Mouse (Mus musculus) retina, embryonic 14.5 days (tissue): ENCODE results near the gene Hoxa6.
A peak's percentile ranks its signal among the peaks of the same experiment; 100 is the strongest.

ENCODE experiments used
- DNase-seq: peaks from one replicate; pipeline ENCODE4 v3.0.0-alpha.2; 2015; ENCODE audit warnings: low spot score

The Hoxa6 gene

DNA sequence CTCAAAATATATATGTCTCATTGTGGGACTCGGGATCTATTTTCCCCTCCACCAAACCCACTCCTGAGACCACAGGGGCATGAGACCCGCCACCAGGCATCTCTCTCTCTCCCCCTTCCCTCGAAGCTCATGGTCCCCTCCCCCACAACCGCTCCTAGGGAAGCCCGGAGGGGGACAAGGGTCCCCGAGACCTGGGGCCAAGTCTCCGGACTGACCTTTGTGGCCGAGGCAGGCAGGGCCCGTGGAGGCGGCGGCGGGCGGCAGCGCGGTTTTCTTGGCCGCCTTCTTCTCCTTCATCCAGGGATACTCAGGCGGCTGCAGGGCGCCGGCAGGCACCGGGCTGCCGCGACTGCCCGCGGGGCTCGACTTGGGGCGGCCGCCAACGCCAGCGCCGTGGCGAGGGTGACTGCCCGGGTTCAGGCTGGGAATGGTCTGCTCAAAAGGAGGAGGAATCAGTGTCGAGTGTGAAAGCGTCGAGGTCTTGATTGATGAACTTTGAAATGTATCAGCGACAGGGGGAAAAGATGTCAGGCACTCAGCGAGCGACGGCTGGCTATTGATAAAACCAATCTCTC, 44.4 kb downstream of the Hoxa6 start:
- peak; percentile 44 for DNase-seq

DNA sequence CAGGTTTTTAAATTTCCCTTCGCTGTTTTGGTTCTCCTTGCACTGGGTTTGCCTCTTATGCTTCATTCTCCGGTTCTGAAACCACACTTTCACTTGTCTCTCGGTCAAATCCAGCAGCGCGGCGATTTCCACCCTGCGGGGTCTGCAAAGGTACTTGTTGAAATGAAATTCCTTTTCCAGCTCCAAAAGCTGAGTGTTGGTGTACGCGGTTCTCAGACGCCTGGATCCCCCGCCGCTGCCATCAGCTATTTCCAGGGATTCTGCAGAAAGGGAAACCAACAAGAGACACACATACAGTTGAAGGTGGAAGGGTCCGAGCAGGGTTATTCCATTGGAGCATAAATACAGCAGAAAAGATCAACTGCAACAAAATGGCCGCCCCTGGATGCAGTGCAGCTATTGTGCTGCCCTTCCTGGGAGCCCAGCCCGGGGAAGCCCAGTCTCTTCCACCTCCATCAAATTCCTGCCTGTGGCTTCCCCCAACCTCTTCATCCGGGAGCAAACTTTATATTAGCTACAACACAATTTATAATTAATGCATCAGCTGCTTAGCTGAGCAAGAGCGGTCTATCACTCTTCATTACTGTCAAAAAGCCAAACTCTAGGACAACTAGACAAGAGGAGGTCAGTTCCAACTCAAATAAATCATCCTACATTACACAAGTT, 45.0 kb downstream of the Hoxa6 start:
- peak; percentile 45 for DNase-seq

DNA sequence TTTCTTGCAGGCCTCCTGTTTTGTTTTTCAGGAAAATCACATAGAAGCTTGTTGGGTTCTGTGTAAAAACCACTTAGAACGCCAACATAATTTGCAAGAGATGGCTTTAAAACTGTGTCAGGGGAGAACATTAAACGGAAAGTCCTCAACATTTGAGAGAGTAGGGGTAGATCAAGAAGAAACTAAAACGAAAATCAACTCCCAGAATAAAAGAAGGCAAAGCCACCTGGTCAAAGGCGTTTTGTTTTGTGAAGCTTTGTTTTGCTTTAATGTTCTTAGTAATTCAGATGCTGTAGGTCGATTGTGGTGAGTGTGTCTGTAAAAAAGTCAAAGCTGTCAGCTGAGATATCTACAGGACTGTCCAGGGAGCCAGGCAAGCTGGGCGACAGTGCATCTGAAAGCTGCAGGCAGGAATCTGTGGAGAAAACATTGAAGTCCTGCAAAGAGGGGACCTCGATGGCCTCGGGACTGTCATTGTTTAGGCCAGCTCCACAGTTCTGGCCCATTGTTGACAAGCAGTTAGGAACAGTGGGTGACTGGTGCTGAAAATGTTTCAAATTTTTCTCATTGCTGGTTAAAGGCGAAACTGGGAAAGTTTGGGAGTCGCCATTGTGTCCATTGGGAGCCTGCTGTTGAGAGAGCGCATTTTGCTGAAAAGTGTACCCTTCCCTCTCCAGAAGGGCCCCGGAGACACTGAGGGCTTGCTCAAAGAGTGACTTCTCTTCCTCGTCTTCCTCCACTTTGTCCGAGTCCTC, 45.7 kb downstream of the Hoxa6 start:
- DNase-seq = peak; percentile 52

DNA sequence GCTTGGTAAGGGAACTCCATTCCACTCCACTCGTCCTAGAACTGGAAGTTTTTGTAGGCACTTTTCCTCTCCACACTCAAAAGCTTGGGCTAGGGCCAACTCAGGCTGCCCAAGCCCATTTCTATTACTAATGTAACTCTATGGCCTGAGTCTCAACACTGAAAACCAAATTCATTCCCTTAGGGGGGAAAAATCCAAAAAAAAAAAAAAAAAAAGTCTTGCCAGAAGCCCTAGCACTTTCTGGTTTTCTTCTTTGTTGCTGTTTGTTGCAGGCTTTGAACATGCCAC, 46.5 kb downstream of the Hoxa6 start:
- DNase-seq = no peak

DNA sequence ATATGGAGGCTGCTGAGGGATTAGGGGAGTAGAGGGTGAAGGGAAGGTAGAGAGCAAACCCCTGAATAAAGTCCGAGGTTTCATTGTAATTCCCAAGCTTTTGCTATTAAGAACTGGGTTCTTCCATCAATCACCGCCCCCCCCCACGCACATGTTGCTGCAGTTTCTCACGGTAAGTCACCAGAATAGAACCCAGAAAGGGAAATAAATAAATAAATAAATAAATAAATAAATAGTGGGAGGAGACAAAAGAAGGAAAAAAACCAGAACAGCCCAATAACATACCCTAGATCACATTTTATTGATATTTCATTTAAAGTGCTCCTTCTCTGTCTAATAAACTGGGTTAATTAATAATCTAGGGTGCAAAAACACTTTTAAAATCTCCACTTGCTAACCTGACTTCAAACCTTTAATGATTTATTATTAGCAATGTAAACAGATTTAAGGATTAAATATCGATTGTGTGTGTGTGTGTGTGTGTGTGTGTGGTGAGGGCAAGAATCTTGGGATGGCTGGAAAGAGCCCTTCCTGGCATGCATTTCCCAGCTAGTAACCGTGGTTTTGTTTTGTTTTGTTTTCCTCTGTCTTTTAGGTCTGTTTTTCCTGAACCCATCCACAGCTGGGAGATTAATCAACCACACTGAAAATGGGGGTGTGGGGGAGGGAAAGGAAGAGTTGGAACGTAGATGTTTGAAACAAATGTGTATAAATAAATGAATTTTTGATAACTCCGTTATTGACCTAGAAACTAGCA, 47.0 kb downstream of the Hoxa6 start:
- peak; percentile 46 for DNase-seq

DNA sequence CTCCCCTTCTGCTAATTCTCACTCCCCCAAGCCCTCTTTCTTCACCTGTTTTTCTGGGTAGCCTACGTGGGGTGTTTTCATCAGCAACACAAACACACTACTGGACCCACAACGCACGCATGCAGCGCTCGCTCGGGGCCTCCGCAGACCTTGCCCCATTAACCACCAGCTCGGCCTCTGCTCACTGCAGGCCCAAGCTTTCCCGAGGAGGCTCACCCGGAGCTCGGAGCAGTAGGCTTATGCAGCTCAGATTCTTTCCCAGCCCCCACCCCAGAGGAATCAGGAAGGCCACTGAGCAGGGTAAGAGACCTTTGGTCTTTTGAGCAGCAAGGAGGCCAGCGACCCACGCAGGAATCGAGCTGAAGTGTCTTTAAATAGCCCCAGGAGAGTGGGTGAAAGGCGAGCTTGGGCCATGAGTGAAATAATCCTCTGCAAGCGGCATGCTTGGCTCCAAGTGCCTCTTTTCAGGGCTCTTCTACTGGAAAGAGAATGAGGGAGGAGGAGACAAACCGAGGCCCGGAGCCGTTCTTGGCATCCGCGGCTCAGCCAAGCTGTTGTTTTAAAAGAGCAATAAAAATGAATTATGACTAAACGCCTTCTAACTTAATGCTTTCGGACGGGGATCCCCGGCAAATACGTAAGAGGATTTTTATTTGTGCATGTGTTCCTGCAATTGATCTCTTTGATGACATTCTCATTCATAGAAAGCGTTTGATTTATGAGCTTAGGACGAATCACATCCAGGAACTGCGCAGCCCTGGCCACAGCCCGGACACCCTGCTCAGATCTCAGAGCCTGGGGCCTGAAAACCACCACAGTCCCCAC, 47.8 kb downstream of the Hoxa6 start:
- DNase-seq = peak; percentile 38

DNA sequence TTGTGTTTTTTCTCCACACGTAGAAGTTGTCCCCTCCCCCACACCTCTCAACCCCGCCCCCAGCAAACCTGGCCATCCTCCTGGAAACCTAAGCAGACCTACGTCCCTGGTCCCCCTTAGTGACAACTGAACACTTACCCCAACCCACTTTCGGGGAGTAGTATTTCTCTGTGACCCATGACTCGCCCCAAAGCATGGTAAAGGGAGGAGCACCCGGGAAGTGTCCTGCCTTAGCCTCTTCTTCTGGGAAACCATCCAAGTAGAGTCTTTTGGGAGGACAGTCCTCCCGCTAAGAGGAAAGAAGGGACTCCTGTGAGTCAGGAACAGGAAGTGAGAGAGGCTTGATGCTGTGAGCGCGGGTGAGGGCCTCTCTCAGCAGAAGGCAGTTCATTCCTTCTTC, 48.5 kb downstream of the Hoxa6 start:
- peak; percentile 10 for DNase-seq

DNA sequence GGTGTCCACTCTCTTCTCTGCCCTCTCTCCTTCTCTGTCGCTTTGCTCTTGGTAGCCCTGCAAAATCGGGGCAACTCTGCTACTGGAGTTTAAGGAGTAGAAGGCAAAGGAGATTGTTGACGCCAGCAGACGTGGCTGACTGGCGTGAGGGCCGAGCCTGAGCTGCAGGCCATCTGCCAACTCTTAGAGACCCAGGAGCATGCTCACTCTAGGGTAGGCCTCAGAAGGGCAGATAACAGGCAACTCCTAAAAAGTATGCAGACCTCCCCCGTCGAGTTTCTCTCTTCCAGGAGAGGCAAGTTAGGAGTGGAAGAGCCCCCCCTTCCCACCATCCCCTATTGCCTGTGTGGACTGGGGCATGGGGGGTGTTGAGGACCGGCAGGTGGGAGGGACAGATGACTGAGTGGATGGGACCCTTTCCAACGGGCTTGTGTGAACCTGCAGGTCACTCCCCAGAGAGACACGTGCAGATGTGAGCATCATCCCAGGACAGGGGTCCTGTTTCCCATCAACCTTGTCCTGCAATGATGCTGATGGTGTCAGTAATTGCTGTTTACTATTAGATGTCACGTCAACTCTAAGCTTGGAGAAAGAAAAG, 49.3 kb downstream of the Hoxa6 start:
- DNase-seq = peak; percentile 15

DNA sequence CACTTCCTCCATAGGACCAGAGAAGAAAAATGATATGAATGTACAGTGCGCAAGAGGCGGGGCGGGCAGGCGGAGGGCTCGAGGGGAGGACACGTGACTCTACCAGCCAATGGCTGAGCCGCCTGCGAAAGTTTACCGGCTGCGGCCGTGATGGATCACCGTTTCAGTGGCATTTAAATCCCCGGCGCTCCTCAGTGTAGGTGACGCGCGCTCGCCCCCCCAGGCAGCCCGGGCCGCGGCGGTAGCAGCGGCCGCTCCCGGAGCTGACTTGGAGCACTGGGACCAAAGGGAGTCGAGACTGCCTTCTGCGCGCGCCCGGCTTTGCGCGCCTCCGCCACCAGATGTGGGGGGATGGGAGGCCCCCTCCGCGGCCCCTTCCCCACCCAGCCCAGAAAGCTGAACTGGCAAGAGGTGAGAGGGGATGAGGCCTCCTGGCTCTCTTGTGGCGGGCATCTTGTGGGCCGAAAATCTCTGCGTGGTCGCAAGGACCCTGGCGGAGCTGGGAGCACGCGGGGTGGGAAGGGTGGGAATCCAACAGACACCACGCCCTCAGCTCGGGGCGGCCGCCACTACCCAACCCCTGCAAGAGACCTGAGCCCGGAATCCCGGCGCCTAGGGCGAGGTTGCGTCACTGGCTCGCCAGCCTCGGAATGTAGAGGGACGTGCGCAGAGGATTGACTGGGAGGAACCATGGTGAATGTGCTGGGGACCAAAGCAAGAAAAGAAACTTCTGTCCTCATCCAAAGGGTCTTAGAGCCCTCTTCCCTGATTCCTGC, 50.1 kb downstream of the Hoxa6 start, which contains the start of gene Hoxa1:
Gene Hoxa1, minus strand, starts transcription at position 42 of the 776 bp plus-strand sequence.
- DNase-seq = peak; percentile 77

DNA sequence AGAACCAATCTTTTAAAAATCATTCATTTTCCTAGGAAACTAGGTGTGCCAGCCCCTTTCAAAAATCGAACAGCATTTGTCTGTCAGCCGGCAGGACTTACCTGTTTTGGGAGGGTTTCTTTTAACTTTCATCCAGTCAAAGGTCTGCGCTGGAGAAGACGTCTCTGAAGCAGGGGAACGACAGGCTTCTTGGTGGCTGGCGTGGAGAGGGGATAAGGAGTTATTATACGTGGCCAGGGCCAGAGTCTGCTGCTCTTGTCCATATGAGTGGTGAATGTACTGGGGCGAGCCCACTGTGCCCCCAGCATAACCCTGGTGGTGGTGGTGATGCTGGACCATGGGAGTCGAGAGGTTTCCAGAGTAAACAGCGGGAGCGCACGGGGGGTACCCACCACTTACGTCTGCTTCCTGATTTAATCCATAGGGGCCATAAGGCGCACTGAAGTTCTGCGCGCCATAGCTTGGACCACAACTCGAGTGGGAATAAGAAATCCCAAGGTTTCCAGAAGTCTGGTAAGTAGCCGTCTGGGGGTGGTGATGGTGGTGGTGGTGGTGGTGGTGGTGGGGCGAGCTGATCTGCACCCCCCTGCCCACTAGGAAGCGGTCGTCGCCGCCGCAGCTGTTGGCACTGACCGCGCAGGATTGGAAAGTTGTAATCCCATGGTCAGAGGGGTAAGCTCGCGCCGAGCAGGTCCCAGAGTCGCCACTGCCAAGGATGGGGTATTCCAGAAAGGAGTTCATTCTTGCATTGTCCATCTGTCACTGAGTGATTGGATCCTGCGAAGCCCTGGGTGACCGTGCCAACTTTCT, 50.9 kb downstream of the Hoxa6 start:
- DNase-seq = peak; percentile 2

DNA sequence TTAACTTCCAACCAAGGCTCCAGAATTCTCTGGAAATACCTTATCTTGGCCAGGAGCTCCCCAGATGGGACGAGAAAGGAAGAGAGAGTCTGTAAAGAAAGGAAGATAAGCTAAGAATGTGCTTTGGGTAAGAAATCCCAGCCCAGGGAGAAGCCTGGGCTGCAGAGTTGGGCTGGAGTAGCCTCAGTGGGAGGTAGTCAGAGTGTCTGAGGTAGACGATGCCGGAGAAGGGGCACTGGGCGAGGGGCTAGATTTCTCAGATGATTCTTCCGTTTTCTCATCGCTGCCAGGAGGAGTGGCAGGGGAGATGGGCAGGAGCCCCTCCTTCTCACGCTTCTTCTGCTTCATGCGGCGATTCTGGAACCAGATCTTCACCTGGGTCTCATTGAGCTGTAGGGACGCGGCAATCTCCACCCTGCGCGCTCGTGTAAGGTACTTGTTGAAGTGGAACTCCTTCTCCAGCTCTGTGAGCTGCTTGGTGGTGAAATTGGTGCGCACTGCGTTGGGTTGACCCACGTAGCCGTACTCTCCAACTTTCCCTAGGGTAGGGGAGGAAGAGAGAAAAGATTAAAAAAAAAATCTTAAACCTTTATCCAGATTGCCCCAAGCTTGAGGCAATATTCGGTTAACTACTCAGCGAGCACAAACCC, 51.8 kb downstream of the Hoxa6 start:
- DNase-seq = peak; percentile 3
